Mouse (Mus musculus) stomach, postnatal 0 days (tissue): ENCODE measurements at regions not wholly inside any gene's neighbourhood (a gene's known extent, or its start where the extent isn't known, plus 50 kb on each side); places are given as distances from the start of the nearest gene placed in this dataset.

Experiments
- CTCF ChIP-seq: IDR thresholded peaks from 2 replicates; pipeline ENCODE4 v1.5.1; 2016; ENCODE audit warnings: antibody characterized with exemption, low read depth, mild to moderate bottlenecking, moderate library complexity
- EP300 ChIP-seq: optimal IDR thresholded peaks from 2 replicates; pipeline ENCODE3; 2016; ENCODE audit warnings: antibody characterized with exemption

GRCm38 (mm10) chr8:103230741-103231475 lies 445.5 kb upstream of the Cdh11 start:
- no peak for TF ChIP-seq CTCF
- TF ChIP-seq EP300 = no peak
